Mouse (Mus musculus): Measurements from ENCODE around the gene Ctcfl.

- TF ChIP-seq POLR2A (IDR thresholded peaks at IDR 0.05; ENCODE audit: borderline replicate concordance, extremely low read depth, insufficient read depth, insufficient read length, poor library complexity, severe bottlenecking) (no peak), CTCF (IDR thresholded peaks at IDR 0.05; ENCODE audit: borderline replicate concordance, extremely low read depth, insufficient read depth, insufficient read length) (no peak)
These were observed 66.4 kb downstream of the Ctcfl start for GRCm38 (mm10) chr2:173052881-173053280.
